Mouse (Mus musculus) liver, adult 2 months (tissue): Measurements from ENCODE around the gene Nanos2. TPM values are rescaled to one million over a fixed set of nuclear protein-coding genes. Genes with fewer than 3 reads are reported as not detected.

ENCODE experiments used
- DNase-seq: peaks from one replicate; pipeline ENCODE4 v3.0.0-alpha.2; 2011; ENCODE audit warnings: low read depth, low spot score; ENCODE audit errors: extremely low read depth
- H3K27ac ChIP-seq: fragments of 200-500 bp; replicated peaks from 2 replicates; pipeline ENCODE4 v1.5.1; 2012; ENCODE audit warnings: low read depth, mild to moderate bottlenecking, control low read depth, inconsistent platforms, low read length; ENCODE audit not compliant: insufficient read depth
- H3K27me3 ChIP-seq: fragments of 200-500 bp; 2 replicates; pipeline ENCODE4 v1.6.1; 2012; ENCODE audit warnings: mild to moderate bottlenecking, moderate library complexity, low read length, inconsistent platforms; ENCODE audit not compliant: control insufficient read depth, insufficient read depth
- H3K36me3 ChIP-seq: fragments of 200-500 bp; 2 replicates; pipeline ENCODE4 v1.6.1; 2012; ENCODE audit warnings: low read length, inconsistent platforms; ENCODE audit not compliant: control insufficient read depth, insufficient read depth
- H3K4me1 ChIP-seq: fragments of 200-500 bp; 2 replicates; pipeline ENCODE4 v1.6.1; 2011; ENCODE audit warnings: low read length; ENCODE audit not compliant: control insufficient read depth, insufficient read depth
- H3K4me3 ChIP-seq: fragments of 200-500 bp; 2 replicates; pipeline ENCODE4 v1.5.1; 2011; ENCODE audit warnings: low read depth, mild to moderate bottlenecking, control low read depth, low read length, moderate library complexity; ENCODE audit not compliant: insufficient read depth
- H3K79me2 ChIP-seq: fragments of 200-500 bp; 2 replicates; pipeline ENCODE4 v1.6.1; 2012; ENCODE audit warnings: inconsistent platforms, mild to moderate bottlenecking, low read length, moderate library complexity; ENCODE audit not compliant: control insufficient read depth, insufficient read depth
- H3K9ac ChIP-seq: fragments of 200-500 bp; 2 replicates; pipeline ENCODE4 v1.6.1; 2012; ENCODE audit warnings: low read depth, mild to moderate bottlenecking, control low read depth, inconsistent platforms, low read length
- CTCF ChIP-seq: fragments of 200-500 bp; IDR thresholded peaks from 2 replicates; pipeline ENCODE4 v1.5.1; 2011; ENCODE audit warnings: low read depth, low read length, control low read depth
- POLR2A ChIP-seq: fragments of 200-500 bp; IDR thresholded peaks from 2 replicates; pipeline ENCODE4 v1.6.1; 2011; ENCODE audit warnings: low read length, control low read depth; ENCODE audit not compliant: insufficient read depth; ENCODE audit errors: extremely low read depth
- WGBS: fragments of 180-500 bp; shearing (Covaris S2); methylation state at CpG from one replicate; pipeline ENCODE4 v1.1.7; 2018; 5-methylcytosine and 5-hydroxymethylcytosine counted together
- polyA plus RNA-seq: library from polyadenylated mRNA; depleted of rRNA; stranded (reverse); fragments of >200 nt; gene quantifications from 2 replicates; pipeline ENCODE4 v1.2.3, GENCODE M21; 2012
- total RNA-seq: library from RNA; depleted of rRNA; stranded (reverse); fragments of >200 nt; gene quantifications from 2 replicates; pipeline ENCODE4 v1.2.3, GENCODE M21; 2014

Nanos2 gene
- total and polyA plus RNA-seq, 2 experiments, result not detected

GRCm38 (mm10) chr7:18950523-18951315 lies 36.5 kb upstream of the Nanos2 start:
- TF ChIP-seq POLR2A, result no peak
- no peak for TF ChIP-seq CTCF
- Histone ChIP-seq H3K36me3 (no peaks in the 10 kb centered on the region), H3K79me2 (no peaks in the 10 kb centered on the region), H3K4me1 (no peaks in the 10 kb centered on the region), H3K4me3 (no peak overlapping the region), H3K27me3 (no peaks in the 10 kb centered on the region), H3K9ac (no peak overlapping the region), H3K27ac (no peak overlapping the region)
- DNase-seq, result no peak
- 25% methylated on average over 18 of the region's 18 CpGs for WGBS

GRCm38 (mm10) chr7:18951397-18951796 lies 35.8 kb upstream of the Nanos2 start:
- H3K27me3 ChIP-seq, result no peaks in the 10 kb centered on the region
- H3K4me1 ChIP-seq, result no peaks in the 10 kb centered on the region
- 16% methylated on average over 15 of the region's 15 CpGs for WGBS
- no peaks in the 10 kb centered on the region for H3K79me2 ChIP-seq
- no peak overlapping the region for H3K9ac ChIP-seq
- TF ChIP-seq POLR2A, result no peak
- no peak for TF ChIP-seq CTCF
- no peaks in the 10 kb centered on the region for H3K36me3 ChIP-seq
- H3K4me3 ChIP-seq, result no peak overlapping the region
- no peak overlapping the region for H3K27ac ChIP-seq
- no peak for DNase-seq

- peaks cover 9% of the 10 kb centered on the region; the same call in 1 of the 2 replicates for H3K27me3 ChIP-seq
- 2% methylated on average over 91 of the region's 107 CpGs for WGBS
These were observed 29.4 kb upstream of the Nanos2 start for GRCm38 (mm10) chr7:18957569-18958383.

GRCm38 (mm10) chr7:18958384-18958766 lies 28.8 kb upstream of the Nanos2 start:
- H3K4me1 ChIP-seq, result peaks cover 4% of the 10 kb centered on the region; the same call in 1 of the 2 replicates
- no peaks in the 10 kb centered on the region for H3K36me3 ChIP-seq
- peak overlapping the region; percentile 82 for H3K9ac ChIP-seq
- DNase-seq, result no peak
- no peak overlapping the region for H3K27ac ChIP-seq
- 5% methylated on average over 21 of the region's 21 CpGs for WGBS
- H3K79me2 ChIP-seq, result no peaks in the 10 kb centered on the region
- peaks cover 12% of the 10 kb centered on the region; the same call in 1 of the 2 replicates for H3K27me3 ChIP-seq
- peak overlapping the region; percentile 68 for H3K4me3 ChIP-seq
- no peak for TF ChIP-seq CTCF
- no peak for TF ChIP-seq POLR2A

More at GRCm38 (mm10) chr7:18957569-18958383, 29.4 kb upstream of the Nanos2 start:
- TF ChIP-seq POLR2A, result no peak
- no peak for TF ChIP-seq CTCF
- H3K9ac ChIP-seq, result peak overlapping the region; percentile 94
- no peaks in the 10 kb centered on the region for H3K36me3 ChIP-seq
- DNase-seq, result peak; percentile 34
- H3K27ac ChIP-seq, result no peak overlapping the region
- H3K4me3 ChIP-seq, result peak overlapping the region; percentile 68
- H3K79me2 ChIP-seq, result no peaks in the 10 kb centered on the region
- peaks cover 4% of the 10 kb centered on the region; the same call in 1 of the 2 replicates for H3K4me1 ChIP-seq

- TF ChIP-seq CTCF (no peak), POLR2A (no peak)
These were observed 27.8 kb upstream of the Nanos2 start for GRCm38 (mm10) chr7:18959446-18959845.

More at GRCm38 (mm10) chr7:18959446-18959845, 27.8 kb upstream of the Nanos2 start:
- no peaks in the 10 kb centered on the region for H3K79me2 ChIP-seq
- WGBS, result 52% methylated on average over 8 of the region's 8 CpGs
- peaks cover 13% of the 10 kb centered on the region; the same call in 1 of the 2 replicates for H3K27me3 ChIP-seq
- DNase-seq, result peak; percentile 18
- no peak overlapping the region for H3K4me3 ChIP-seq
- H3K36me3 ChIP-seq, result no peaks in the 10 kb centered on the region
- H3K9ac ChIP-seq, result no peak overlapping the region
- peaks cover 4% of the 10 kb centered on the region; the same call in 1 of the 2 replicates for H3K4me1 ChIP-seq
- H3K27ac ChIP-seq, result peak overlapping the region; percentile 31
